Mouse (Mus musculus): ENCODE measurements around the gene Dgkh. TPM values are rescaled to one million over a fixed set of nuclear protein-coding genes. Genes with fewer than 3 reads are reported as not detected.

The Dgkh gene
- polyA plus RNA-seq, 1 experiment = 1.2 TPM

GRCm38 (mm10) chr14:78649525-78650274, 82.9 kb downstream of the Dgkh start:
- TF ChIP-seq CTCF (IDR thresholded peaks at IDR 0.05; ENCODE audit: control insufficient read depth, insufficient read depth, insufficient read length) = no peak
- TF ChIP-seq USF1 (IDR thresholded peaks at IDR 0.05; ENCODE audit: low read depth) = no peak
- TF ChIP-seq CEBPB (IDR thresholded peaks at IDR 0.05; ENCODE audit: low read depth) = no peak
- TF ChIP-seq MAX (IDR thresholded peaks at IDR 0.05) = no peak
- no peak for TF ChIP-seq FOSL1 (IDR thresholded peaks at IDR 0.05; ENCODE audit: insufficient read depth, low read length, poor library complexity, severe bottlenecking)
- no peak for TF ChIP-seq MYOD1 (IDR thresholded peaks at IDR 0.05; ENCODE audit: control insufficient read depth, insufficient read length, low read depth)
- no peak for TF ChIP-seq MYOG (IDR thresholded peaks at IDR 0.05; ENCODE audit: control insufficient read depth, extremely low read depth, insufficient read length)
- Histone ChIP-seq H3K79me2 (ENCODE audit: control insufficient read depth, insufficient read depth) (no peaks in the 10 kb centered on the region), H3K36me3 (ENCODE audit: control insufficient read depth, insufficient read depth) (no peaks in the 10 kb centered on the region), H3ac (ENCODE audit: control insufficient read depth, insufficient read length, low read depth) (no peak overlapping the region), H3K79me3 (ENCODE audit: low read depth) (no peaks in the 10 kb centered on the region), H3K4me3 (ENCODE audit: insufficient read depth, poor library complexity, severe bottlenecking) (no peak overlapping the region), H3K27me3 (ENCODE audit: control insufficient read depth, insufficient read depth, insufficient read length) (no peaks in the 10 kb centered on the region)

- H3K4me3 ChIP-seq (ENCODE audit: insufficient read depth, poor library complexity, severe bottlenecking) = no peak overlapping the region
- H3K27me3 ChIP-seq (ENCODE audit: control insufficient read depth, insufficient read depth, insufficient read length) = no peaks in the 10 kb centered on the region
- TF ChIP-seq CEBPB (IDR thresholded peaks at IDR 0.05; ENCODE audit: low read depth) = no peak
- TF ChIP-seq FOSL1 (IDR thresholded peaks at IDR 0.05; ENCODE audit: insufficient read depth, low read length, poor library complexity, severe bottlenecking) = no peak
- TF ChIP-seq USF1 (IDR thresholded peaks at IDR 0.05; ENCODE audit: low read depth) = no peak
- no peak for TF ChIP-seq CTCF (IDR thresholded peaks at IDR 0.05; ENCODE audit: control insufficient read depth, insufficient read depth, insufficient read length)
- TF ChIP-seq MYOG (IDR thresholded peaks at IDR 0.05; ENCODE audit: control insufficient read depth, extremely low read depth, insufficient read length) = no peak
- TF ChIP-seq MAX (IDR thresholded peaks at IDR 0.05) = no peak
- TF ChIP-seq MYOD1 (IDR thresholded peaks at IDR 0.05; ENCODE audit: control insufficient read depth, insufficient read length, low read depth) = no peak
- no peak overlapping the region for H3ac ChIP-seq (ENCODE audit: control insufficient read depth, insufficient read length, low read depth)
- H3K36me3 ChIP-seq (ENCODE audit: control insufficient read depth, insufficient read depth) = no peaks in the 10 kb centered on the region
- no peaks in the 10 kb centered on the region for H3K79me3 ChIP-seq (ENCODE audit: low read depth)
- no peaks in the 10 kb centered on the region for H3K79me2 ChIP-seq (ENCODE audit: control insufficient read depth, insufficient read depth)
Measured at GRCm38 (mm10) chr14:78645622-78646021, 87.0 kb downstream of the Dgkh start.

DNA sequence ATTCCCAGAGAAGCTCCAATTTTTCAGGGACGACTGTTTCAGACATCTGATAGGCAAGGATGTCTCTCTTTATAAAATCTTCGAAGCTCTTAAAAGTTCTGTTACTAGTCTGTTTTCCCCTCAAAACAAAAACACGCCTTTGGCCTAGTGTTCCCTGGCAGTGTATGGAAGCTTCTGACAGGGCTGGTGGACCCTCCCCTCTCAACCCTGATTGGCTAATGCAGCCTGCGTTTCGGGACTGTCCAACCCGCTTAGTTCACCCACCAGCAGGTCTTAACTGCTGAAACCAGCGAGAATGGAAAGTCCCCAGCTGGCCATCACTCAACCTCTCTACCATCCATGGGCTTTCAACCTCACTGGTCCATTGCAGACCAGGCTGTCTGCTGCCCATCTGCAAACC, 91.3 kb downstream of the Dgkh start:
- no peak overlapping the region for H3K4me3 ChIP-seq (ENCODE audit: insufficient read depth, poor library complexity, severe bottlenecking)
- H3K27me3 ChIP-seq (ENCODE audit: control insufficient read depth, insufficient read depth, insufficient read length) = no peaks in the 10 kb centered on the region
- no peak overlapping the region for H3ac ChIP-seq (ENCODE audit: control insufficient read depth, insufficient read length, low read depth)
- no peaks in the 10 kb centered on the region for H3K79me2 ChIP-seq (ENCODE audit: control insufficient read depth, insufficient read depth)
- no peaks in the 10 kb centered on the region for H3K79me3 ChIP-seq (ENCODE audit: low read depth)
- TF ChIP-seq CTCF (IDR thresholded peaks at IDR 0.05; ENCODE audit: control insufficient read depth, insufficient read depth, insufficient read length) (no peak), MAX (IDR thresholded peaks at IDR 0.05) (no peak), MYOG (IDR thresholded peaks at IDR 0.05; ENCODE audit: control insufficient read depth, extremely low read depth, insufficient read length) (no peak), CEBPB (IDR thresholded peaks at IDR 0.05; ENCODE audit: low read depth) (no peak), FOSL1 (IDR thresholded peaks at IDR 0.05; ENCODE audit: insufficient read depth, low read length, poor library complexity, severe bottlenecking) (no peak), USF1 (IDR thresholded peaks at IDR 0.05; ENCODE audit: low read depth) (no peak), MYOD1 (IDR thresholded peaks at IDR 0.05; ENCODE audit: control insufficient read depth, insufficient read length, low read depth) (no peak)
- no peaks in the 10 kb centered on the region for H3K36me3 ChIP-seq (ENCODE audit: control insufficient read depth, insufficient read depth)

DNA sequence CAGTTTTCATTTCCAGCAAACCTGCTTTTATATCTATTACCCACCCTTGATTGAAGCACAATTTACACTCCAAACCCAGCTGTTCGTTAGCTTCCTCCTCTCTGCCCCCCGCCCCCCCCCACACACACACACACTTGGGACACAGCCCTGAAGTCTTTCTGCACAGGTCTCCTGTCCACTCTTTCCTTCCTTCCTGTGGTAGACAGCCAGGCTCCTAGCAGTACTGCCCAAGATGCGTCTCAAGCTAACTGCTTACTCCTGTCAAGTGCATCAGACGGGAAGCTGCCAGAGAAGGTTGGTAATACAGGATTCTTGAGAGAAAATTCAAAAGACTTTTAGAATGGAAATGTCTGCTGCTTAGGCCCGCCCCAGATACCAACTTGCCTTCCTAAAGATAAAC, 92.9 kb downstream of the Dgkh start:
- Histone ChIP-seq H3K27me3 (ENCODE audit: control insufficient read depth, insufficient read depth, insufficient read length) (no peaks in the 10 kb centered on the region), H3ac (ENCODE audit: control insufficient read depth, insufficient read length, low read depth) (no peak overlapping the region), H3K79me3 (ENCODE audit: low read depth) (no peaks in the 10 kb centered on the region), H3K36me3 (ENCODE audit: control insufficient read depth, insufficient read depth) (no peaks in the 10 kb centered on the region), H3K4me3 (ENCODE audit: insufficient read depth, poor library complexity, severe bottlenecking) (no peak overlapping the region), H3K79me2 (ENCODE audit: control insufficient read depth, insufficient read depth) (no peaks in the 10 kb centered on the region)
- TF ChIP-seq MYOG (IDR thresholded peaks at IDR 0.05; ENCODE audit: control insufficient read depth, extremely low read depth, insufficient read length) = no peak
- no peak for TF ChIP-seq MAX (IDR thresholded peaks at IDR 0.05)
- no peak for TF ChIP-seq FOSL1 (IDR thresholded peaks at IDR 0.05; ENCODE audit: insufficient read depth, low read length, poor library complexity, severe bottlenecking)
- no peak for TF ChIP-seq CEBPB (IDR thresholded peaks at IDR 0.05; ENCODE audit: low read depth)
- no peak for TF ChIP-seq MYOD1 (IDR thresholded peaks at IDR 0.05; ENCODE audit: control insufficient read depth, insufficient read length, low read depth)

DNA sequence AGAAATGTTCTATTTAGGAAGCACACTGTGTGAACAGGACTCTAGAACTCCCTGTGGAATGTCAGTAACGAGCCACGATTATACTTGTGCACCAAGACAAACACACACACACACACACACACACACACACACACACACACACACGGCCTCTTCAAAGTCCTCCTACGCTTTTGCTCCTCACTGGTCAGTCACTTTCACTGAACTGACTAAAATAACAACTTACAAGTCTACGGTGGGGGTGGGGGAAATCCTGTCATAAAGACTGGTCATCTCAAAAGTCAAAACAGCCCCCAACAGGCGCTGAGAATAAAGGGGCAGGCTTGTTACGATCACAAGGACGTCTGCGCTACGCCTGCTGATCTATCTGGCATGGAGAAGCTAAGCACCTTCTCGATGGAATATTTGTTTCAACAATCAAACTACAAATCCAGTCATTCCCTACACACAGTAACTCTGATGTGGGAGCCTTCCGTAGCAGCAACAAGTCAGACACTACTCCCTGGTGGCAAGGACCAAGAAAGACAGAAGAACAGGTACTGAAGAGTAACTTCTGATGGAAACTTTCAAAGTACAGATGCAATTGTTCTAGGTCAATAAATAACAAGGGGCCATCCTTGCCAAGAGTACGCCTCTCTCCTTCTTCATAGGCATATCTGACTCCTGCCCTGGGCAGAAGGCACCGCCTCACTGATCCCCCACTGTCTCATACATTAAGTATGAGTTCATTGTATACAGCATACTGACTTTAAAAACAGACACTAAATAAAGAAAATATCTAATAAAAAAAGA, 96.8 kb downstream of the Dgkh start:
- no peaks in the 10 kb centered on the region for H3K27me3 ChIP-seq (ENCODE audit: control insufficient read depth, insufficient read depth, insufficient read length)
- H3K4me3 ChIP-seq (ENCODE audit: insufficient read depth, poor library complexity, severe bottlenecking) = no peak overlapping the region
- no peaks in the 10 kb centered on the region for H3K79me2 ChIP-seq (ENCODE audit: control insufficient read depth, insufficient read depth)
- no peak overlapping the region for H3ac ChIP-seq (ENCODE audit: control insufficient read depth, insufficient read length, low read depth)
- H3K79me3 ChIP-seq (ENCODE audit: low read depth) = no peaks in the 10 kb centered on the region
- TF ChIP-seq FOSL1 (IDR thresholded peaks at IDR 0.05; ENCODE audit: insufficient read depth, low read length, poor library complexity, severe bottlenecking) (no peak), MAX (IDR thresholded peaks at IDR 0.05) (no peak), CEBPB (IDR thresholded peaks at IDR 0.05; ENCODE audit: low read depth) (no peak), USF1 (IDR thresholded peaks at IDR 0.05; ENCODE audit: low read depth) (no peak), CTCF (IDR thresholded peaks at IDR 0.05; ENCODE audit: control insufficient read depth, insufficient read depth, insufficient read length) (no peak), MYOG (IDR thresholded peaks at IDR 0.05; ENCODE audit: control insufficient read depth, extremely low read depth, insufficient read length) (no peak), MYOD1 (IDR thresholded peaks at IDR 0.05; ENCODE audit: control insufficient read depth, insufficient read length, low read depth) (no peak)
- H3K36me3 ChIP-seq (ENCODE audit: control insufficient read depth, insufficient read depth) = no peaks in the 10 kb centered on the region
